Mouse (Mus musculus) C2C12 (cell line): ENCODE results near the gene Cct8.

Experiments used
- CEBPB ChIP-seq: IDR thresholded peaks from one replicate; pipeline ENCODE4 v1.6.1; 2011; ENCODE audit warnings: low read depth, mild to moderate bottlenecking, control low read depth, moderate library complexity
- CTCF ChIP-seq: IDR thresholded peaks from one replicate; pipeline ENCODE4 v1.5.1; 2011; ENCODE audit not compliant: control insufficient read depth, insufficient read depth, insufficient read length
- FOSL1 ChIP-seq: IDR thresholded peaks from one replicate; pipeline ENCODE4 v1.8.0; 2011; ENCODE audit warnings: mild to moderate bottlenecking, low read length; ENCODE audit not compliant: poor library complexity, insufficient read depth, severe bottlenecking
- MAX ChIP-seq: IDR thresholded peaks from one replicate; pipeline ENCODE4 v1.6.1; 2011; ENCODE audit warnings: mild to moderate bottlenecking, control low read depth
- MYOD1 ChIP-seq: IDR thresholded peaks from one replicate; pipeline ENCODE4 v1.6.1; 2011; ENCODE audit warnings: low read depth; ENCODE audit not compliant: control insufficient read depth, insufficient read length
- MYOG ChIP-seq: IDR thresholded peaks from one replicate; pipeline ENCODE4 v1.6.1; 2011; ENCODE audit not compliant: control insufficient read depth, insufficient read length; ENCODE audit errors: extremely low read depth
- USF1 ChIP-seq: IDR thresholded peaks from one replicate; pipeline ENCODE4 v1.6.1; 2011; ENCODE audit warnings: low read depth, mild to moderate bottlenecking, control low read depth, moderate library complexity

DNA sequence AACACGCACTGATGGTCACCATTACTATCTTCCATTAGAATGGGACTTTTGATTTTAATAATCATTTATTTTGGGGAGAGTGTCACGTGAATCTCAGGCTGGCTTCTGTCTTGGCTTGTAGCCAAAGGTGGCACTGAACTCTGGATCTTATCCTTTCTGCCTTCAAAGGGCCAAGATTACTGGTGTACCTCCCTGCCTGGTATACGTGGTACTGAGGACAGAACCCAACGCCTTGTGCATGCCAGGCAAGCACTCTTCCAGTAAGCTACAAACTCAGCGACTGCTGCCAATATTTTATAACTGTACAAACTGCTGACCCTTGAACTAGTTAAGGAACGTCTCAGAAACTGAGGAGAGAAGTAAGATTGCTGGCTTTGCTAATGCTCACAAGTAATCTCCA, 60.7 kb downstream of the Cct8 start:
- no peak for TF ChIP-seq USF1
- no peak for TF ChIP-seq MAX
- TF ChIP-seq CTCF, result no peak
- no peak for TF ChIP-seq FOSL1
- TF ChIP-seq CEBPB, result no peak
- TF ChIP-seq MYOD1, result no peak
- TF ChIP-seq MYOG, result no peak
